Mouse (Mus musculus) cortical plate, adult 2 months (tissue): ENCODE data around the gene Gtsf1.

Source experiments
- CTCF ChIP-seq: fragments of 200-500 bp; IDR thresholded peaks from 2 replicates; pipeline ENCODE4 v1.5.1; 2011; ENCODE audit warnings: mild to moderate bottlenecking, control low read depth, low read length; ENCODE audit not compliant: insufficient read depth; ENCODE audit errors: extremely low read depth
- POLR2A ChIP-seq: fragments of 200-500 bp; IDR thresholded peaks from 2 replicates; pipeline ENCODE4 v1.6.1; 2011; ENCODE audit warnings: mild to moderate bottlenecking, low read length, control low read depth; ENCODE audit not compliant: insufficient read depth; ENCODE audit errors: extremely low read depth

- no peak for TF ChIP-seq CTCF
- no peak for TF ChIP-seq POLR2A
Measured at GRCm38 (mm10) chr15:103362950-103363349, 67.3 kb downstream of the Gtsf1 start.
